Mouse (Mus musculus): ENCODE measurements at regions not wholly inside any gene's neighbourhood (a gene's known extent, or its start where the extent isn't known, plus 50 kb on each side); places are given as distances from the start of the nearest gene placed in this dataset.

DNA sequence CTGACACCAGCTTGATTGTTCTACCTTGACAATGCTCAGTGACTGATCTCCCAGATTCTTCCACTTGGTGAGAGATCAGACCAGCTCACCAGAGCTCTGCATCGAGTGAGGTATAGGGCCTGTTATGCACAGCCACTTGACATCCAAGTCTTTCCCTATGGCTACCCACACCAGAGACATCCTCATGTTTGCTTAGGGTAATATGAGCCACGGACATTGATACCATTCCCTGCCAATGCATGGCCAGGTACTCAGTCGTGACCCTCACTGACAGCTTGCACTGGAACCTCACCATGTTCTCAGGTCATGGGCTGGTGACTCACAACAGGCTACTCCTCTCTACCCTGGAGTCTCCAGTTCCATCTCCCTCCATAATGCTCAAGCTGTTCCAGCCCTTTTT is 290.4 kb upstream of the Robo2 start:
- TF ChIP-seq CTCF (IDR thresholded peaks at IDR 0.05) (no peak), EP300 (IDR thresholded peaks at IDR 0.05) (no peak)
